Mouse (Mus musculus): ENCODE measurements around the gene Epb41l3.

- no peak for TF ChIP-seq CTCF (IDR thresholded peaks at IDR 0.05; ENCODE audit: control insufficient read depth, insufficient read depth, insufficient read length)
- TF ChIP-seq USF1 (IDR thresholded peaks at IDR 0.05; ENCODE audit: low read depth), result no peak
- TF ChIP-seq CEBPB (IDR thresholded peaks at IDR 0.05; ENCODE audit: low read depth), result no peak
Measured at GRCm38 (mm10) chr17:69207562-69208312, 132.3 kb downstream of the Epb41l3 start.

Data from C2C12 (cell line).